Mouse (Mus musculus) midbrain, embryonic 14.5 days (tissue): Measurements from ENCODE around the gene Tmem54. TPM values are rescaled to one million over a fixed set of nuclear protein-coding genes. Genes with fewer than 3 reads are reported as not detected.

Source experiments
- ATAC-seq: fragments of 200-750 bp; cut with Nextera tagmentation; 2 replicates; pipeline ENCODE4 v1.8.0; 2017; ENCODE audit warnings: moderate number of reproducible peaks, moderate library complexity; ENCODE audit not compliant: low FRiP score, low TSS enrichment
- DNase-seq: peaks from one replicate; pipeline ENCODE4 v3.0.0-alpha.2; 2015
- H3K27ac ChIP-seq: fragments of 300-500 bp; sonication (generic); replicated peaks from 2 replicates; pipeline ENCODE4 v1.5.1; 2014; ENCODE audit warnings: mild to moderate bottlenecking, low read depth, low read length, moderate library complexity
- H3K27me3 ChIP-seq: fragments of 300-500 bp; sonication (generic); 2 replicates; pipeline ENCODE4 v1.6.1; 2014; ENCODE audit warnings: low read length, control low read depth, mixed read lengths; ENCODE audit not compliant: control insufficient read depth, insufficient read depth
- H3K36me3 ChIP-seq: fragments of 300-500 bp; sonication (generic); 2 replicates; pipeline ENCODE4 v1.6.1; 2014; ENCODE audit warnings: low read length, control low read depth; ENCODE audit not compliant: control insufficient read depth, insufficient read depth
- H3K4me1 ChIP-seq: fragments of 300-500 bp; sonication (generic); 2 replicates; pipeline ENCODE4 v1.6.1; 2014; ENCODE audit warnings: mild to moderate bottlenecking, antibody characterized with exemption, low read length, control low read depth; ENCODE audit not compliant: control insufficient read depth, insufficient read depth
- H3K4me2 ChIP-seq: fragments of 300-500 bp; sonication (generic); 2 replicates; pipeline ENCODE4 v1.6.1; 2014; ENCODE audit warnings: mild to moderate bottlenecking, low read length, moderate library complexity
- H3K4me3 ChIP-seq: fragments of 300-500 bp; sonication (generic); replicated peaks from 2 replicates; pipeline ENCODE4 v1.5.1; 2014; ENCODE audit warnings: low read depth, low read length
- H3K9ac ChIP-seq: fragments of 300-500 bp; sonication (generic); replicated peaks from 2 replicates; pipeline ENCODE4 v1.6.1; 2014; ENCODE audit warnings: mild to moderate bottlenecking, low read length, moderate library complexity
- H3K9me3 ChIP-seq: fragments of 300-500 bp; sonication (generic); 2 replicates; pipeline ENCODE4 v1.6.1; 2016; ENCODE audit warnings: low read length, control low read depth, mixed read lengths; ENCODE audit not compliant: control insufficient read depth
- WGBS: fragments of 180-500 bp; shearing (Covaris S2); extraction: QIAGEN DNeasy Blood & Tissue Kit; methylation state at CpG from one replicate; pipeline ENCODE4 v1.1.7; 2014; 5-methylcytosine and 5-hydroxymethylcytosine counted together
- polyA plus RNA-seq: library from polyadenylated mRNA; unstranded; fragments of >200 nt; fragmentation: Nextera tagmentation; extraction: Ambion mirVana; gene quantifications from 2 replicates; pipeline ENCODE4 v1.2.1, GENCODE M21; 2014

Tmem54 gene
- not detected in 2 replicates for polyA plus RNA-seq

DNA sequence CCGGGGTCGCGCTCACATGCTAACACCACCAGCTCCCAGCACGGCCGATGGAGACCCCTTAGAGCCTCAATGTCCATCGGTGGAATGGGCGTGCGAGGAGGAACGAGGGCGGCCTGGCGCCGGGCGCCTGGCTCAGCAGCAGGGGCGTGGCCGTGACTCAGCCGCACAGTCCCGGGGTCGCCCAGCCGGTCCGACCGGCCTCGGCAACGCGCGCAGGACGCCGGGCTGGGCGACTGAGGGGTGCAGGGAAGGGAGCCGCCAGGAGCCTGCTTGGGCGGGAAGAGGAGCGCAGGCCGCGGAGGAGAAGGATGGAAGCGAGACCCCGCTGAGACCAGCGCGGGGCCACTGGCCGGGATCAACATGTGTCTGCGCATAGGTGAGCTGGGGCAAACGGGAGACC, at the start of gene Tmem54:
Gene Tmem54 (plus strand): TSS at position 193 of the 400 bp plus-strand sequence.
- Histone ChIP-seq H3K36me3 (no peaks in the 10 kb centered on the region), H3K9ac (no peak within 1 kb of the TSS; the same call in 1 of the 2 replicates), H3K4me2 (peak within 1 kb of the TSS; percentile 37), H3K27me3 (peaks cover 28% of the 10 kb centered on the region), H3K27ac (no peak within 1 kb of the TSS), H3K4me3 (peak within 1 kb of the TSS; percentile 13; the same call in 1 of the 2 replicates), H3K4me1 (no peaks in the 10 kb centered on the region), H3K9me3 (no peaks in the 10 kb centered on the region)
- no peak for ATAC-seq
- 2% methylated on average over 40 of the region's 40 CpGs for WGBS
- DNase-seq = no peak

DNA sequence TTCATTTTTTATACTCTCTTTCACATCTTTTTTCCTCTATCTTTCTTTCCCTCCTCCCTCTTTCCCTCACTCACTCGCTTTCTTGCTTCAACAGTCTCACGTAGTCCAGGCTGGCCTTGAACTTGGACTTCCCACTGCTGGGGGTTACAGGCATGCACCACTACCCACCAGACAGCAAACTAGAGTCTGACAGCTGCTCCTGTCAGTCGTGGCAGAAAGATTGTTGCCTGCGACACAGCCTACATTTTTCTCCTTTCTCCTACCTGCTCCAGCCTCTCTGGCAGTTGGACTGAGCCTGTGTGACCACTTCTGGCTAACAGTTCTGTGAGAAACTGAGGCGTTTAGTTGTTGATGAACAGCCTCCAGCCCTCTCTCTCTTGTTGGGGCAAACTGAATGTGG, 49.8 kb upstream of the Tmem54 start:
- DNase-seq (no peak), ATAC-seq (no peak)
- WGBS = 90% methylated on average over 5 of the region's 5 CpGs
- no peak overlapping the region for H3K4me2 ChIP-seq
- no peaks in the 10 kb centered on the region for H3K36me3 ChIP-seq
- H3K27me3 ChIP-seq = 0 out of 2 replicates have a peak, but pooled peaks cover 5% of the 10 kb centered on the region
- H3K9ac ChIP-seq = no peak overlapping the region
- H3K4me3 ChIP-seq = no peak overlapping the region
- no peaks in the 10 kb centered on the region for H3K9me3 ChIP-seq
- peaks cover 13% of the 10 kb centered on the region for H3K4me1 ChIP-seq
- no peak overlapping the region for H3K27ac ChIP-seq

DNA sequence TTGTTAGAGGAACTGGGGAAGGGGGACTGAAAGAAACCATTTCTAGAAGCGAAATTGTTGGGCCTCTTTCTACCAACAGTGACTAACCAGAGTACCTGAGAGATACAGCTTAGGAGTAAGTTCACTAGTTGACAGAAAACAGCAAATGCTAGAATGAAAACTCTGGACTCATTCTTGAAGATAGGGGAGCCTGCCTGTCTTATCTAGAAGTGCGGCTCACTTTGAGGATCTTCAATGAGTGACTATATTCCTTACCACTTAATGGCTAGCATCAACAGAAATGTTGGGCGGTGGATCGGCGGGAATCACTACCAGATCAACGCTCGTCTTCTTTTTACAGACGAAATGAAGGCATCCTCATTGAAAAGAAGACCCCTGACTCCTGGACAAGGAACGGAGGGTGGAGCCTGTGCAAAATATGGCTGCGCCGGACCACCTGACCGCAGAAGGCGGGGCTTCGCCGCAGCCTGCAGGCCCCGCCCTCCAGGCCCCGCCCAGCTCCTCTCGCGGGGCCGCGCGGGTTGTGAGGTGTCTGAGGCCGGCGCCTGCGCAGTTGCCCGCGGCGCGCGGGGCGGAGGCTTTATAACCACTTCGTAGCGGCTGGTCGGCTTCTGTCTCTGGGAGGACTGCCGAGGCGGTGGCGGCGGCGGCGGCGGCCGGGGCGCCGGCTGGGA, 47.7 kb upstream of the Tmem54 start:
- DNase-seq (peak; percentile 100), ATAC-seq (peak; percentile 94)
- H3K27ac ChIP-seq = peak overlapping the region; percentile 95
- H3K9me3 ChIP-seq = no peaks in the 10 kb centered on the region
- H3K4me1 ChIP-seq = peaks cover 24% of the 10 kb centered on the region
- no peaks in the 10 kb centered on the region for H3K36me3 ChIP-seq
- no peaks in the 10 kb centered on the region for H3K27me3 ChIP-seq
- peak overlapping the region; percentile 94 for H3K9ac ChIP-seq
- WGBS = 3% methylated on average over 44 of the region's 44 CpGs
- peak overlapping the region; percentile 66 for H3K4me3 ChIP-seq
- peak overlapping the region; percentile 96 for H3K4me2 ChIP-seq

DNA sequence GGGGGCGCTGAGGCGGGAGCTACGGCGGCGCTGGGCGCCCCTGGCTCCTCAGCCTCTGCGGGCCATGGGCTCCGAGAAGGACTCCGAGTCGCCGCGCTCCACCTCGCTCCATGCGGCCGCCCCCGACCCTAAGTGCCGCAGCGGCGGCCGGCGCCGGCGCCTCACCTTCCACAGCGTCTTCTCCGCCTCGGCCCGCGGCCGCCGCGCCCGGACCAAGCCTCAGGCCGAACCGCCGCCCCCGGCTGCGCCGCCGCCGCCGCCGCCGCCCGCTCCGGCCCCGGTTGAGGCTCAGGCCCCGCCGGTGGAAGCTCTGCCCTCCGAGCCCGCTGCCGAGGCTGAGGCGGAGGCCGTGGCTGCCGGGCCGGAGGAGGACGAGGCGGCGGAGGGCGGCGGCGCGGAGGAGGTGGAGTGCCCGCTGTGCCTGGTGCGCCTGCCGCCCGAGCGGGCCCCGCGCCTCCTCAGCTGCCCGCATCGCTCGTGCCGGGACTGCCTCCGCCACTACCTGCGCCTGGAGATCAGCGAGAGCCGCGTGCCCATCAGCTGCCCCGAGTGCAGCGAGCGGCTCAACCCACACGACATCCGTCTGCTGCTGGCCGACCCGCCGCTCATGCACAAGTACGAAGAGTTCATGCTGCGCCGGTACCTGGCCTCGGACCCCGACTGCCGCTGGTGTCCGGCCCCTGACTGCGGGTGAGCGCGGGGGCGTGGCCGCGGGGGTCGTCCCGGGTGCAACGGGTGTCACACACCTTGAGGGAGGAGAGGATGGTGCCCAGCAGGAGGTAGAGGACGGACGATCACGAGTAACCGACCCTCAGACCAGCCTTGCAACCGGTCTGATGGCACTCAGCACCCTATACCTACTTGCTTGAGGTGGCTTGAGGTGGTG, 46.9 kb upstream of the Tmem54 start, which contains the start of gene Rnf19b:
Gene Rnf19b (plus strand): TSS at position 65 of the 886 bp plus-strand sequence.
- peak within 1 kb of the TSS; percentile 95 for H3K27ac ChIP-seq
- peak within 1 kb of the TSS; percentile 66 for H3K4me3 ChIP-seq
- peaks cover 24% of the 10 kb centered on the region for H3K4me1 ChIP-seq
- H3K4me2 ChIP-seq = peak within 1 kb of the TSS; percentile 96
- no peaks in the 10 kb centered on the region for H3K36me3 ChIP-seq
- peak; percentile 69 for ATAC-seq
- H3K9me3 ChIP-seq = no peaks in the 10 kb centered on the region
- peak within 1 kb of the TSS; percentile 94 for H3K9ac ChIP-seq
- H3K27me3 ChIP-seq = no peaks in the 10 kb centered on the region
- peak; percentile 70 for DNase-seq
- under 1% methylated on average over 97 of the region's 107 CpGs for WGBS

DNA sequence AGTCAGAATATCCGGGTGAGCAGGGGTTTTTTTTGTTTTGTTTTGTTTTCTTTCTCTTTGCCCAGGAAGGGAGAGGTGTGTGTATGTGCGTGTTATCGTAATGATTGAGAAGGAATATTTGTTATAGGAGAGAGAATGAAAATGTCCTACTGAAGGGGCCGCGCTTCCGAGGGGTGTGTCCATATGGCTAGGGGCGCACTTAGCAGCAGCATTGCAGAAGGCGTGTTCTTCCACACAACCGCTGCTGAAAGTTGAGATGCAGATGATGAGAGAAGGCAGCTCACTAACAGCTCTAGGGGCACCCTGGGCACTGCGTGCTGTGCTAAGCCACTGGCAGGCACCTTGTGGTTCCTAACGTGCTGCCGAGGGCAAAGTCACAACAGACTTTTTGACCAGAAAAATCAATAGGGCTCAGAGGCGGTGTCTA, 46.2 kb upstream of the Tmem54 start:
- peak; percentile 65 for DNase-seq
- Histone ChIP-seq H3K36me3 (no peaks in the 10 kb centered on the region), H3K27ac (peak overlapping the region; percentile 95), H3K27me3 (no peaks in the 10 kb centered on the region), H3K4me3 (peak overlapping the region; percentile 66), H3K4me1 (peaks cover 24% of the 10 kb centered on the region), H3K9me3 (no peaks in the 10 kb centered on the region), H3K9ac (peak overlapping the region; percentile 94), H3K4me2 (peak overlapping the region; percentile 96)
- 3% methylated on average over 13 of the region's 13 CpGs for WGBS
- ATAC-seq = no peak

DNA sequence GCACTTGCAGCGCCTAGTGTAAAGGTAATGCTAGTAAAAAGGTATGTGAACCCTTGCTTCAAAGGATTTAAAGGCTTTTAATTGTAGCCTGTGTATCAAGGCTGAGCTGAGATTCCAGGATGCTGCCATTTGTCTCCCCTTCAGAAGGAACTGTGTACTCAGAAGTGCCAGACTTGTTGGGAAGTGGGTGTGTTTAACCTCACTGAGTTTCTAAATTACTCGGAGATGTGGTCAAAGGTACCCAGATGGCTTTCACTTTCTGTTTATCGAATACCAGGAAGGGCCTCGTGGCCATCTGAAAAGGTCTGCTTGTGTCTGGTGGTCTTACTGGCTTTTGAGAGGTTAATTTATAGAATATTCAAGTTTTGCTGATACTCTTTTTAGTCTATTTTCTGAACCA, 45.4 kb upstream of the Tmem54 start:
- 60% methylated on average over 4 of the region's 4 CpGs for WGBS

DNA sequence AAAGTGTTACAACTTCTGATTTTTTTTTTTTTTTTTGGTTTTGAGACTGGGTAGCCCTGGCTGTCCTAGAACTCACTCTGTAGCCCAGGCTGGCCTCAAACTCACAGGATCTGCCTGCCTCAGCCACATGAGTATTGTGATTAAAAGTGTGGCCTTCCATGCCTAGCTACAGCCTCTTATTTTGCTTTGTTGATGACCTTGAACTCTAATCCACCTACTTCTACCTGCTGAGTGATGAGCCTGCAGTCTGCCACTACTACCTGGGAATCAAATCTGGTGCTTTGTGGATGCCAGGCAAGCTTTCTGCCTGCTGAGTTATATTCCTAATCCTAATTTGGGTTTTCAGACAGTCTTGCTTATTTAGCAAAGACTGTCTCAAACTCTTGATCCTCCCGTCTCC, 43.9 kb upstream of the Tmem54 start:
- H3K4me3 ChIP-seq = no peak overlapping the region
- H3K27ac ChIP-seq = no peak overlapping the region
- H3K4me1 ChIP-seq = peaks cover 24% of the 10 kb centered on the region
- no peaks in the 10 kb centered on the region for H3K9me3 ChIP-seq
- no peak overlapping the region for H3K9ac ChIP-seq
- WGBS = 91% methylated on average over 1 of the region's 1 CpGs
- no peaks in the 10 kb centered on the region for H3K36me3 ChIP-seq
- no peaks in the 10 kb centered on the region for H3K27me3 ChIP-seq
- ATAC-seq = no peak
- peak overlapping the region; percentile 6; the same call in 1 of the 2 replicates for H3K4me2 ChIP-seq
- no peak for DNase-seq

More for the DNA sequence above, 45.4 kb upstream of the Tmem54 start:
- Histone ChIP-seq H3K27ac (no peak overlapping the region), H3K9me3 (no peaks in the 10 kb centered on the region), H3K4me1 (peaks cover 24% of the 10 kb centered on the region), H3K4me3 (peak overlapping the region; percentile 66), H3K4me2 (peak overlapping the region; percentile 96), H3K36me3 (no peaks in the 10 kb centered on the region), H3K9ac (peak overlapping the region; percentile 94), H3K27me3 (no peaks in the 10 kb centered on the region)
- DNase-seq = no peak
- no peak for ATAC-seq

DNA sequence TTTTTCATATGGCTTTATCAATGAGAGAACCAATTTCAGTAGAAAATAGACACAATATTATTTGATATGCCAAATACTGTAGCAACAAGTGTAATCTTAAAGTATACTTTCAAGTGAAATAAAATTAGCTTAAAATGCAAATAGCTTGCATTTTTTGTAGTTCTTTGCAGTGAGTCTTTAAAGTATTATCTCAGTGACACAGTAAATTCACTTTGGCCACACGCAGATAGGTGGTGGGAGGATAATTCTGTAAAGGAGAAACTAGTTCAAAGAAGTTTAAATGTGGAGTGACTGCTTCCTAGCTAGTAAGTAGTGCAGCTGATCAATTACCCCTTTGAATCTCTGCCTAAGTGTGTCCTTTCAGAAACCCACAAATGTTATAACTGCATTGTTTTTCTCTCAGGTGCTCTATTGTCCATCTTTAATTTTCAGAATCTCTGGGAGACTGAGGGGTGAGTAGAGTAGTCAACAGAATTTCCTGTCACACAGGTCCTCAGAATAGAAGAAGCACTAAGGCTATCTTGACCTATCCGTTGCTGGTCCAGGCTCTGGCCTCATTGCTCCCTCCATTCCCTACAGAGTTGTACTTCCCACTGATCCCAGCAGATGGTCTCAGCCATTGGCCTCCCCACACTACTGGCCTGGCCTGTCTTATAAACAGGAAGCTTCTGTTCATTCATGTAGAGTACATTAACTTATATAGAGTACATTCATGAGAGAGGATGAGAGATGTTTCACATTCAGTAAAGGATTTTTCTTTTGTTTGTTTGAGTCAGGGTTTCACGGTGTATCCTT, 42.9 kb upstream of the Tmem54 start:
- no peak overlapping the region for H3K9ac ChIP-seq
- ATAC-seq = no peak
- peaks cover 24% of the 10 kb centered on the region for H3K4me1 ChIP-seq
- no peaks in the 10 kb centered on the region for H3K9me3 ChIP-seq
- H3K27ac ChIP-seq = no peak overlapping the region
- H3K4me2 ChIP-seq = no peak overlapping the region
- H3K27me3 ChIP-seq = no peaks in the 10 kb centered on the region
- H3K4me3 ChIP-seq = no peak overlapping the region
- no peak for DNase-seq
- no peaks in the 10 kb centered on the region for H3K36me3 ChIP-seq
- WGBS = 81% methylated on average over 3 of the region's 3 CpGs
